Mouse (Mus musculus) embryonic facial prominence, embryonic 11.5 days (tissue): Measurements from ENCODE around the gene Layn. TPM values are rescaled to one million over a fixed set of nuclear protein-coding genes. Genes with fewer than 3 reads are reported as not detected.

Experiments used
- ATAC-seq: fragments of 200-750 bp; cut with Nextera tagmentation; replicated peaks from 2 replicates; pipeline ENCODE4 v1.8.0; 2017; ENCODE audit warnings: low read depth; ENCODE audit not compliant: insufficient number of reproducible peaks, low FRiP score, low TSS enrichment
- DNase-seq: peaks from one replicate; pipeline ENCODE4 v3.0.0-alpha.2; 2015; ENCODE audit warnings: low spot score
- H3K27ac ChIP-seq: fragments of 300-500 bp; sonication (generic); replicated peaks from 2 replicates; pipeline ENCODE4 v1.5.1; 2014; ENCODE audit warnings: mild to moderate bottlenecking, low read depth, low read length, control low read depth
- H3K27me3 ChIP-seq: fragments of 300-500 bp; sonication (generic); 2 replicates; pipeline ENCODE4 v1.6.1; 2014; ENCODE audit warnings: mild to moderate bottlenecking, low read length, moderate library complexity, mixed read lengths; ENCODE audit not compliant: control insufficient read depth, insufficient read depth
- H3K36me3 ChIP-seq: fragments of 300-500 bp; sonication (generic); replicated peaks from 2 replicates; pipeline ENCODE4 v1.6.1; 2014; ENCODE audit warnings: low read depth, mild to moderate bottlenecking, low read length, moderate library complexity, mixed read lengths; ENCODE audit not compliant: control insufficient read depth, insufficient read depth
- H3K4me1 ChIP-seq: fragments of 300-500 bp; sonication (generic); 2 replicates; pipeline ENCODE4 v1.6.1; 2014; ENCODE audit warnings: low read length, mixed read lengths; ENCODE audit not compliant: control insufficient read depth, insufficient read depth
- H3K4me2 ChIP-seq: fragments of 300-500 bp; sonication (generic); 2 replicates; pipeline ENCODE4 v1.6.1; 2014; ENCODE audit warnings: low read depth, mild to moderate bottlenecking, control low read depth, low read length, moderate library complexity
- H3K4me3 ChIP-seq: fragments of 300-500 bp; sonication (generic); 2 replicates; pipeline ENCODE4 v1.5.1; 2014; ENCODE audit warnings: low read depth, low read length, control low read depth
- H3K9ac ChIP-seq: fragments of 300-500 bp; sonication (generic); replicated peaks from 2 replicates; pipeline ENCODE4 v1.6.1; 2014; ENCODE audit warnings: mild to moderate bottlenecking, control low read depth, low read length
- H3K9me3 ChIP-seq: fragments of 300-500 bp; sonication (generic); replicated peaks from 2 replicates; pipeline ENCODE4 v1.6.1; 2016; ENCODE audit warnings: mild to moderate bottlenecking, low read length, inconsistent platforms, mixed read lengths; ENCODE audit not compliant: control insufficient read depth
- WGBS: fragments of 180-500 bp; shearing (Covaris S2); extraction: QIAGEN DNeasy Blood & Tissue Kit; methylation state at CpG from one replicate; pipeline ENCODE4 v1.1.7; 2014; 5-methylcytosine and 5-hydroxymethylcytosine counted together
- microRNA counts: library from miRNA; unstranded; fragments of <30 nt; microRNA quantifications from one replicate; lab custom pipeline; 2016
- microRNA-seq: library from miRNA; unstranded; fragments of <30 nt; microRNA quantifications from one replicate; pipeline ENCODE4, GENCODE M21; 2016; ENCODE audit warnings: borderline number of aligned reads
- polyA plus RNA-seq: library from polyadenylated mRNA; unstranded; fragments of >200 nt; fragmentation: Nextera tagmentation; extraction: Ambion mirVana; gene quantifications from 2 replicates; pipeline ENCODE4 v1.2.1, GENCODE M21; 2014

Gene Layn
- polyA plus RNA-seq, 1 experiment from 2014 or later, result 1.6 TPM

DNA sequence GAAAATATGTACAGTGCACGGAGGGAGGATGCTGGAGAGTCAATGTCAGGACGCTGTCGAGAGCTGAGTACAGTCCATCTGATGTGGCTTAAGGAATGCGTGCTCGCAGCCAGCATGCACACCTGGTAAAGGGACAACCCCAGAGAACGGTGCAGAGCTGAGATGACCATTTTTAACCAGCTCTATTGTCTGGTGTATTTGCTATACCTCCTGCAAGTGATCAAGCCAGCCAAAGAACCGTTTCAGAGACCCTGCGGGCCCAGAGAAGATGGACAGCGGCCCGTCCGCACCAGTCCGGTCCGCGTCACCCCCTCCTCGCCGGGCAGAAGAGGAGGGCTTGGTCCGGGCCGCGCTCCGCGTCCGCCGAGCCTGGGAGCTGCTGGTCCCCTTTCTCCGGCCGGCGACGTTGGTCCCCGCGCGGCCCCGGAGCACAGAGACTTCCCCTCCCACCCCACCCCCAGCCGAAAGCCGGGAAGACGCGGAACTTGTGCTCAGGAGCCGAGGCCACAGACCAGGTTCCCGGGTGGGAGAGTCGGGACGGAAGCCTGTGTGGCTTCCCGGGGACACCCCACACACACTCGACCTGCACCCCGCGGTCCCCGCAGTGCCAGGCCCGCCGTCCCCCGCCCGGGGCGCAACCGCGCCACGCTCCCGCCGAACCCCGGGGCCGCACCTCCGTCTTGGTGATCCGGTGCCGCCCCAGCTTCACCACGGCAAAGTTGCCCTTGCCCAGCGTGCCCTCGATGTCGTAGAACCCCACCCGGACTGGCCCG is 68.6 kb downstream of the Layn start:
- Histone ChIP-seq H3K4me1 (no peaks in the 10 kb centered on the region), H3K9me3 (no peaks in the 10 kb centered on the region), H3K9ac (peak overlapping the region; percentile 78), H3K27me3 (no peaks in the 10 kb centered on the region), H3K27ac (0 out of 2 replicates have a peak overlapping the region, but pooled peaks have one; percentile 47), H3K4me2 (peak overlapping the region; percentile 81), H3K36me3 (no peaks in the 10 kb centered on the region), H3K4me3 (peak overlapping the region; percentile 74)
- under 1% methylated on average over 54 of the region's 65 CpGs for WGBS
- ATAC-seq (peak; percentile 62), DNase-seq (peak; percentile 35)

DNA sequence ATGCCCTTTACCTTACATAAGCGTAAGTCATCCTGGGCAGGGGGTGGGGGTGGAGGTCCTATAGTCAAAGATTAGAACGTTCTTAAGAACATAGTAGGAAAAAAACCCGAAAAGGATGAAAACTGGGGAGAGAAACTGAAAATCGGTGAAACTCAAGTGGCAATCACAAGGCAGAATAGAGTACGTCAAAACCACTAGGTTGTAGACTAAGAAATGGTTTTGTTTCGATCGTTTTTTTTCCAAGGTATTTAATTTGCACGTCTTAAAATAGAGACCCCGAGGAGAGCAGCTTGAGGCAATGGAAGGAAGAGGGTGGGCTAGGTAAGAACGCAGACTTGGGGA is 69.2 kb downstream of the Layn start:
- Histone ChIP-seq H3K27me3 (no peaks in the 10 kb centered on the region), H3K4me2 (peak overlapping the region; percentile 81), H3K36me3 (no peaks in the 10 kb centered on the region), H3K27ac (no peak overlapping the region), H3K4me1 (no peaks in the 10 kb centered on the region), H3K4me3 (peak overlapping the region; percentile 74), H3K9me3 (no peaks in the 10 kb centered on the region), H3K9ac (peak overlapping the region; percentile 78)
- 13% methylated on average over 10 of the region's 10 CpGs for WGBS
- no peak for ATAC-seq
- no peak for DNase-seq

DNA sequence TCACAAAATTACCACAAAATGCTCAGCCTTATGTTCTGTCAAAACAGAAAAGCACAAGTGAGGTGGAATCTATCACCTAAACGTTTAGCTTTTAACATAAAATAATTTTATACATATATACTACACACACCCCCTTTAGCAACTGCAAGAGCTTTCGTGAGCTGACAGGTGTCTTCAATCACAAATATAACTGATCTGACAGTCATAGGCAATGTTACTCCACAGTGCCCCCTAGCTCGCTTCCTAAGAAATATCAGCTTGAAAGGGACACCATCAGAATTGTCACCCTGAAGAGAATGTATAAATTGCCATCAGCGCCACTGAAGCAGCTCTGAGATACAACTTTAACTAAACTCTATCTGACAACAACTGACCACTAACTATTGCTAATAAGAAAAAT is 70.0 kb downstream of the Layn start:
- Histone ChIP-seq H3K4me1 (no peaks in the 10 kb centered on the region), H3K36me3 (no peaks in the 10 kb centered on the region), H3K9ac (no peak overlapping the region), H3K9me3 (no peaks in the 10 kb centered on the region), H3K4me2 (no peak overlapping the region), H3K27me3 (no peaks in the 10 kb centered on the region), H3K27ac (no peak overlapping the region), H3K4me3 (no peak overlapping the region)
- DNase-seq (peak; percentile 86), ATAC-seq (no peak)
- 3% methylated on average over 4 of the region's 4 CpGs for WGBS

MicroRNAs within 50 kb of the gene (microRNA counts, 519-probe panel; counts per million panel counts)
- microRNA mmu-miR-34b-3p (lab: Ali Mortazavi, UCI), result not detected
- microRNA mmu-miR-34b-5p (lab: Ali Mortazavi, UCI), result 2,005 counts per million, percentile 13 among the panel's probes with 10 or more counts
- 4,877 counts per million, percentile 84 among the panel's probes with 10 or more counts for microRNA mmu-miR-34c (lab: Ali Mortazavi, UCI)

Small RNA genes lying within 50 kb of the gene (microRNA-seq; reads per million reads assigned to microRNA genes)
- gene Mir34b (68.7 reads per million, percentile 36 among the genes with 10 or more reads in this experiment), gene Mir34c (1,710 reads per million, percentile 76 among the genes with 10 or more reads in this experiment)

Other genes starting within 250 kb of the Layn start
- gene Ppp2r1b, start 231.8 kb downstream of the Layn start, polyA plus RNA-seq, result 126 and 136 TPM in 2 replicates
- gene Sik2, start 68.0 kb downstream of the Layn start, polyA plus RNA-seq, result 12.5 and 14.2 TPM in 2 replicates
- gene Btg4, start 16.2 kb downstream of the Layn start, polyA plus RNA-seq, result not detected in 2 replicates
- not detected in 2 replicates for gene 4833427G06Rik, start 25.0 kb upstream of the Layn start, polyA plus RNA-seq
- gene Gm32742, start 88.4 kb upstream of the Layn start, polyA plus RNA-seq, result not detected in 2 replicates
- not detected in 2 replicates for gene Pou2af1, start 136.6 kb upstream of the Layn start, polyA plus RNA-seq
- 2.2 and 2.9 TPM in 2 replicates for gene Colca2, start 201.5 kb upstream of the Layn start, polyA plus RNA-seq